Mouse (Mus musculus) spleen, adult 2 months (tissue): Measurements from ENCODE around the gene Ank2. TPM values are rescaled to one million over a fixed set of nuclear protein-coding genes. Genes with fewer than 3 reads are reported as not detected.

ENCODE experiments used
- DNase-seq, 2 experiments: peaks; one replicate each; pipeline versions ENCODE4 v3.0.0 to v3.0.0-alpha.2; 2012 to 2021; ENCODE audit warnings: low spot score in 2 of 2, low read depth in 1 of 2
- H3K27ac ChIP-seq: fragments of 200-500 bp; 2 replicates; pipeline ENCODE4 v1.5.1; 2012; ENCODE audit warnings: low read length, inconsistent platforms; ENCODE audit not compliant: insufficient read depth
- H3K27me3 ChIP-seq: fragments of 200-500 bp; 2 replicates; pipeline ENCODE4 v1.6.1; 2012; ENCODE audit warnings: mild to moderate bottlenecking, moderate library complexity, low read length, inconsistent platforms; ENCODE audit not compliant: control insufficient read depth, insufficient read depth
- H3K36me3 ChIP-seq: fragments of 200-500 bp; 2 replicates; pipeline ENCODE4 v1.6.1; 2012; ENCODE audit warnings: mild to moderate bottlenecking, low read length, inconsistent platforms; ENCODE audit not compliant: control insufficient read depth, insufficient read depth
- H3K4me1 ChIP-seq: fragments of 200-500 bp; 2 replicates; pipeline ENCODE4 v1.6.1; 2011; ENCODE audit warnings: inconsistent platforms; ENCODE audit not compliant: control insufficient read depth, insufficient read depth, insufficient read length
- H3K4me3 ChIP-seq: fragments of 200-500 bp; 2 replicates; pipeline ENCODE4 v1.5.1; 2011; ENCODE audit warnings: mild to moderate bottlenecking, inconsistent platforms; ENCODE audit not compliant: insufficient read depth, insufficient read length; ENCODE audit errors: extremely low read depth
- CTCF ChIP-seq: fragments of 200-500 bp; IDR thresholded peaks from 2 replicates; pipeline ENCODE4 v1.5.1; 2011; ENCODE audit warnings: mild to moderate bottlenecking, inconsistent platforms; ENCODE audit not compliant: insufficient read depth, insufficient read length, insufficient replicate concordance; ENCODE audit errors: extremely low read depth
- POLR2A ChIP-seq: fragments of 200-500 bp; IDR thresholded peaks from 2 replicates; pipeline ENCODE4 v1.6.1; 2011; ENCODE audit warnings: low read depth, low read length, inconsistent platforms
- WGBS: fragments of 180-500 bp; shearing (Covaris S2); methylation state at CpG from one replicate; pipeline ENCODE4 v1.1.7; 2018; 5-methylcytosine and 5-hydroxymethylcytosine counted together
- polyA plus RNA-seq: library from polyadenylated mRNA; depleted of rRNA; stranded (reverse); fragments of >200 nt; gene quantifications from 2 replicates; pipeline ENCODE4 v1.2.3, GENCODE M21; 2012

Ank2 gene
- polyA plus RNA-seq, 1 experiment, result 2.1 TPM

GRCm38 (mm10) chr3:127163749-127164148 is 335.4 kb downstream of the Ank2 start:
- Histone ChIP-seq H3K4me3 (no peak overlapping the region), H3K36me3 (no peaks in the 10 kb centered on the region), H3K27me3 (peaks cover 5% of the 10 kb centered on the region; the same call in 1 of the 2 replicates), H3K27ac (no peak overlapping the region), H3K4me1 (no peaks in the 10 kb centered on the region; the same call in 1 of the 2 replicates)
- no peak for DNase-seq
- no peak for TF ChIP-seq CTCF
- TF ChIP-seq POLR2A, result no peak
- whole genome bisulfite sequencing, result 67% methylated on average over 3 of the region's 3 CpGs

- TF ChIP-seq POLR2A, result no peak
- TF ChIP-seq CTCF, result no peak
- peaks cover 5% of the 10 kb centered on the region; the same call in 1 of the 2 replicates for H3K27me3 ChIP-seq
- no peak for DNase-seq
- no peaks in the 10 kb centered on the region for H3K36me3 ChIP-seq
- WGBS, result 2% methylated on average over 41 of the region's 41 CpGs
- no peaks in the 10 kb centered on the region; the same call in 1 of the 2 replicates for H3K4me1 ChIP-seq
- H3K4me3 ChIP-seq, result no peak overlapping the region; the same call in 1 of the 2 replicates
- H3K27ac ChIP-seq, result no peak overlapping the region
Observed at GRCm38 (mm10) chr3:127161998-127162712, 337.0 kb downstream of the Ank2 start.

- no peak overlapping the region for H3K27ac ChIP-seq
- H3K4me3 ChIP-seq, result no peak overlapping the region
- H3K4me1 ChIP-seq, result no peaks in the 10 kb centered on the region; the same call in 1 of the 2 replicates
- no peak for DNase-seq
- TF ChIP-seq POLR2A (no peak), CTCF (no peak)
- 13% methylated on average over 23 of the region's 23 CpGs for WGBS
- peaks cover 5% of the 10 kb centered on the region; the same call in 1 of the 2 replicates for H3K27me3 ChIP-seq
- H3K36me3 ChIP-seq, result no peaks in the 10 kb centered on the region
Observed at GRCm38 (mm10) chr3:127161085-127161837, 337.9 kb downstream of the Ank2 start.

- DNase-seq, result no peak
- WGBS, result 88% methylated on average over 3 of the region's 3 CpGs
- H3K4me1 ChIP-seq, result no peaks in the 10 kb centered on the region; the same call in 1 of the 2 replicates
- TF ChIP-seq POLR2A, result no peak
- no peak for TF ChIP-seq CTCF
- H3K27me3 ChIP-seq, result peaks cover 5% of the 10 kb centered on the region; the same call in 1 of the 2 replicates
- H3K4me3 ChIP-seq, result no peak overlapping the region
- no peak overlapping the region for H3K27ac ChIP-seq
- H3K36me3 ChIP-seq, result no peaks in the 10 kb centered on the region
Observed at GRCm38 (mm10) chr3:127157706-127158105, 341.4 kb downstream of the Ank2 start.

GRCm38 (mm10) chr3:127156080-127156479 is 343.1 kb downstream of the Ank2 start:
- Histone ChIP-seq H3K36me3 (no peaks in the 10 kb centered on the region), H3K4me1 (no peaks in the 10 kb centered on the region), H3K27ac (no peak overlapping the region), H3K27me3 (no peaks in the 10 kb centered on the region), H3K4me3 (no peak overlapping the region)
- TF ChIP-seq POLR2A, result no peak
- TF ChIP-seq CTCF, result no peak
- 84% methylated on average over 9 of the region's 9 CpGs for WGBS
- DNase-seq, result no peak

- no peak overlapping the region for H3K4me3 ChIP-seq
- WGBS, result 83% methylated on average over 3 of the region's 3 CpGs
- DNase-seq, result no peak
- H3K27me3 ChIP-seq, result no peaks in the 10 kb centered on the region
- no peaks in the 10 kb centered on the region for H3K36me3 ChIP-seq
- no peaks in the 10 kb centered on the region for H3K4me1 ChIP-seq
- H3K27ac ChIP-seq, result no peak overlapping the region
- no peak for TF ChIP-seq POLR2A
- TF ChIP-seq CTCF, result no peak
Observed at GRCm38 (mm10) chr3:127153861-127154260, 345.3 kb downstream of the Ank2 start.
